Mouse (Mus musculus) ES-Bruce4 (cell line): ENCODE measurements at regions not wholly inside any gene's neighbourhood (a gene's known extent, or its start where the extent isn't known, plus 50 kb on each side); places are given as distances from the start of the nearest gene placed in this dataset.

Experiments
- CTCF ChIP-seq: IDR thresholded peaks from one replicate; pipeline ENCODE4 v1.8.1; 2011; ENCODE audit warnings: low read depth, low read length
- EP300 ChIP-seq: IDR thresholded peaks from 2 replicates; pipeline ENCODE4 v1.6.1; 2011; ENCODE audit warnings: low read depth, low read length; ENCODE audit not compliant: insufficient read depth
- POLR2A ChIP-seq: IDR thresholded peaks from one replicate; pipeline ENCODE4 v1.8.1; 2011; ENCODE audit warnings: low read length; ENCODE audit not compliant: insufficient read depth

GRCm38 (mm10) chr5:132792484-132792883 lies 249.3 kb upstream of the Auts2 start:
- TF ChIP-seq EP300 (no peak), POLR2A (no peak), CTCF (no peak)
